Mouse (Mus musculus) myocyte (in vitro differentiated cells): ENCODE measurements at regions not wholly inside any gene's neighbourhood (a gene's known extent, or its start where the extent isn't known, plus 50 kb on each side); places are given as distances from the start of the nearest gene placed in this dataset.
"Not testable (repeated sequence)": the region's sequence is repeated elsewhere in the genome, so short reads cannot be mapped to it uniquely, and the experiment has no call there.

Experiments
- H3K27me3 ChIP-seq: one replicate; pipeline ENCODE4 v1.6.1; 2011; ENCODE audit not compliant: control insufficient read depth, insufficient read depth, insufficient read length
- H3K36me3 ChIP-seq: one replicate; pipeline ENCODE4 v1.6.1; 2011; ENCODE audit not compliant: control insufficient read depth, insufficient read depth
- H3K4me2 ChIP-seq: one replicate; pipeline ENCODE4 v1.6.1; 2011; ENCODE audit warnings: low read depth, control low read depth
- H3K4me3 ChIP-seq: one replicate; pipeline ENCODE4 v1.5.1; 2011; ENCODE audit warnings: mild to moderate bottlenecking, control low read depth, moderate library complexity
- H3K79me2 ChIP-seq: one replicate; pipeline ENCODE4 v1.6.1; 2011; ENCODE audit not compliant: control insufficient read depth, insufficient read depth
- H3ac ChIP-seq: one replicate; pipeline ENCODE4 v1.6.1; 2011; ENCODE audit not compliant: control insufficient read depth, insufficient read length
- CEBPB ChIP-seq: IDR thresholded peaks from 2 replicates; pipeline ENCODE4 v1.6.1; 2011; ENCODE audit warnings: mild to moderate bottlenecking, moderate library complexity; ENCODE audit not compliant: poor library complexity, insufficient read depth, severe bottlenecking
- E2F4 ChIP-seq: IDR thresholded peaks from one replicate; pipeline ENCODE4 v1.6.1; 2011; ENCODE audit warnings: mild to moderate bottlenecking, control low read depth, moderate library complexity; ENCODE audit not compliant: insufficient read depth
- MAX ChIP-seq: IDR thresholded peaks from one replicate; pipeline ENCODE4 v1.6.1; 2011; ENCODE audit warnings: low read depth, mild to moderate bottlenecking, control low read depth
- MYOD1 ChIP-seq, 3 experiments: IDR thresholded peaks; one replicate each; pipeline ENCODE4 v1.6.1; 2011; ENCODE audit warnings: control low read depth in 2 of 3, low read depth in 2 of 3, mild to moderate bottlenecking in 2 of 3, moderate library complexity in 1 of 3; ENCODE audit not compliant: insufficient read length in 2 of 3, control insufficient read depth in 1 of 3
- MYOG ChIP-seq, 3 experiments: IDR thresholded peaks; one replicate each; pipeline ENCODE4 v1.6.1; 2011; ENCODE audit warnings: control low read depth in 2 of 3, low read depth in 2 of 3, mild to moderate bottlenecking in 2 of 3; ENCODE audit not compliant: insufficient read length in 2 of 3, control insufficient read depth in 1 of 3, insufficient read depth in 1 of 3
- POLR2A ChIP-seq: IDR thresholded peaks from one replicate; pipeline ENCODE4 v1.6.1; 2011; ENCODE audit warnings: low read depth, mild to moderate bottlenecking, control low read depth, moderate library complexity; ENCODE audit not compliant: insufficient read length
- POLR2AphosphoS2 ChIP-seq: IDR thresholded peaks from one replicate; pipeline ENCODE4 v1.6.1; 2011; ENCODE audit warnings: low read depth, control low read depth; ENCODE audit not compliant: insufficient read length
- REST ChIP-seq: IDR thresholded peaks from one replicate; pipeline ENCODE4 v1.6.1; 2011; ENCODE audit warnings: mild to moderate bottlenecking, control low read depth, moderate library complexity; ENCODE audit not compliant: insufficient read depth, insufficient read length
- SRF ChIP-seq: IDR thresholded peaks from one replicate; pipeline ENCODE4 v1.6.1; 2011; ENCODE audit warnings: low read depth; ENCODE audit not compliant: control insufficient read depth, insufficient read length
- TCF12 ChIP-seq: IDR thresholded peaks from one replicate; pipeline ENCODE4 v1.6.1; 2011; ENCODE audit warnings: mild to moderate bottlenecking, control low read depth; ENCODE audit not compliant: poor library complexity, insufficient read depth, severe bottlenecking
- TCF3 ChIP-seq: IDR thresholded peaks from one replicate; pipeline ENCODE4 v1.6.1; 2011; ENCODE audit warnings: low read depth, control low read depth; ENCODE audit not compliant: insufficient read length
- USF1 ChIP-seq: IDR thresholded peaks from one replicate; pipeline ENCODE4 v1.6.1; 2011; ENCODE audit warnings: low read depth, mild to moderate bottlenecking, control low read depth, moderate library complexity

DNA sequence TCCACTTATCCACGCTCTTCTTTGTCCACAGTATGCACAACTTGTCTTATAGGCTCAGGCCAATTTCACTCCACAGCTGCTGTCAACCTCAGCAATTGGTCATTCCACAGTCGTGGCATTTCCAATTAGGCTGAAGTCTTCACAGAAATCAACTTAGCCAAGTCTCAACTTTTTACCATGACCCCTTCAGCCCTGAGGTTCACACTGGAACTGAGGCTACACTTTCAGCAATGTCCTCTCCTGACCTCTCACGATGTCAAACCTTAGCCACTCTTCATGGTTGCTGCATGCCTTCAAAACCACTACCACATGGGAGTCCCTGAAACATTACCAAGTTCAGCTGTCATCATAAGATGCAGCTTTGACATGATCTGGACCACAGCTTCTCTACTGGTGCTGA is 310.1 kb downstream of the Gxylt1 start:
- no peak overlapping the region for H3K4me3 ChIP-seq
- no peaks in the 10 kb centered on the region for H3K79me2 ChIP-seq
- no peaks in the 10 kb centered on the region for H3K27me3 ChIP-seq
- no peak for TF ChIP-seq MAX
- no peak for TF ChIP-seq TCF3
- no peak for TF ChIP-seq E2F4
- TF ChIP-seq MYOG (IDR thresholded peaks at IDR 0.05; ENCODE audit: control insufficient read depth in 1 of 3, insufficient read depth in 1 of 3, insufficient read length in 2 of 3, low read depth in 2 of 3): no peak
- TF ChIP-seq SRF: no peak
- no peak for TF ChIP-seq MYOD1 (IDR thresholded peaks at IDR 0.05; ENCODE audit: control insufficient read depth in 1 of 3, insufficient read length in 2 of 3, low read depth in 2 of 3)
- TF ChIP-seq USF1: no peak
- no peak for TF ChIP-seq POLR2A
- no peak for TF ChIP-seq TCF12
- TF ChIP-seq POLR2AphosphoS2: no peak
- TF ChIP-seq CEBPB: no peak
- TF ChIP-seq REST: no peak
- no peaks in the 10 kb centered on the region for H3K36me3 ChIP-seq
- H3ac ChIP-seq: no peak overlapping the region
- H3K4me2 ChIP-seq: no peak overlapping the region

DNA sequence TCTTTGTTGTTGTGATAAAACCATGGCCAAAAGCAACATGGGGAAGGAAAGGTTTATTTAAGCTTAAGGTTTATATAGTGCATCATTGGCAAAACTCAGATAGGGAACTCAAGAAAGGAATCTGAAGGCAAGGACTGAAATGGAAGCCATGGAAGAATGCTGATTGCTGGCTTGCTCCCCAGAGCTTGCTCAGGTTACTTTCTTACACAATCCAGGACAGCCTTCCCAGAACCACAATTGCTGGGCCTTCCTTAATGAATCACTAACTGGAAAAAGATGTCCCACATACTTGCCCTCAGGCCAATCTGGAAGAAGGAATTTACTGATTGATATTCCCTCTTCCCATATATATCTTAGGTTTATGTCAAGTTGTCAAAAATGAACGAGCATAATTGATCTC is 310.8 kb downstream of the Gxylt1 start:
- Histone ChIP-seq H3K4me3 (no peak overlapping the region), H3ac (no peak overlapping the region), H3K36me3 (no peaks in the 10 kb centered on the region), H3K79me2 (no peaks in the 10 kb centered on the region), H3K27me3 (no peaks in the 10 kb centered on the region), H3K4me2 (no peak overlapping the region)
- TF ChIP-seq POLR2AphosphoS2 (no peak), MYOG (IDR thresholded peaks at IDR 0.05; ENCODE audit: control insufficient read depth in 1 of 3, insufficient read depth in 1 of 3, insufficient read length in 2 of 3, low read depth in 2 of 3) (no peak), TCF3 (no peak), MAX (no peak), SRF (no peak), USF1 (no peak), MYOD1 (IDR thresholded peaks at IDR 0.05; ENCODE audit: control insufficient read depth in 1 of 3, insufficient read length in 2 of 3, low read depth in 2 of 3) (no peak), E2F4 (no peak), POLR2A (no peak), TCF12 (no peak), CEBPB (no peak), REST (no peak)

DNA sequence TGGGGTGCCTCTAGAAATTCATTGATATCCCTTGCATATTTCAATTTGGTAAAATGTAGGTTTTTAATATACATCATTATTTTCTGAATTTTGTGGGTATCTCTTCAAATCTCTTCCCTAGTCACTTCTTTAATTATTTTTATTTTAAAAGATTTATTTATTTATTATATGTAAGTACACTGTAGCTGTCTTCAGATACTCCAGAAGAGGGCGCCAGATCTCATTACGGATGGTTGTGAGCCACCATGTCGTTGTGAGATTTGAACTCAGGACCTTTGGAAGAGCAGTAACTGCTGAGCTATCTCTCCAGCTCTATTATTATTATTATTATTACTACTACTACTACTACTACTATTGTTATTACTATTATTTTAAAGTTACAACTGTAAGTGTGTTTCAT is 324.1 kb downstream of the Gxylt1 start:
- H3ac ChIP-seq, H3K79me2 ChIP-seq, H3K4me3 ChIP-seq, H3K27me3 ChIP-seq, H3K4me2 ChIP-seq, H3K36me3 ChIP-seq: not testable (repeated sequence)

DNA sequence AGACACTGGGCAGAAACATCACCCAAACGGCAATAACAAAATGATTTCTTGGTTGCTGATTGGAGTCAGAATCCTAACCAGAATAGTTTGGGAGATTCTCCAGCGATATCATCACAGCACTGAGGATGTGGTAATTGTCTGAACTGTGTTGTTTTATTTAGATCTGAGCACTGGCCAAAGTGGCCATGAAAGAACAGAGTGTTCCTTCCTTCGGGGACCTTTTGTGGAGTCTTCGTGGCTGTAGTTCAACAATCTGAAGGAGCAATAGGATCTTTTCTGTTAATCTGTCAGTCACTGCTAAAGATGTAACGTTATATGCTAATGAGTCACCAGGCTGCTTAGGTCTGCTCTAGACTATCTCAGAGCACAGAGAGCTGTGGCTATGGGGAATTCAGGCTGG is 328.8 kb downstream of the Gxylt1 start:
- H3K4me2 ChIP-seq: no peak overlapping the region
- H3ac ChIP-seq: no peak overlapping the region
- TF ChIP-seq TCF12 (no peak), POLR2AphosphoS2 (no peak), MAX (no peak), POLR2A (no peak), TCF3 (no peak), E2F4 (no peak), CEBPB (no peak), SRF (no peak), REST (no peak), USF1 (no peak), MYOG (IDR thresholded peaks at IDR 0.05; ENCODE audit: control insufficient read depth in 1 of 3, insufficient read depth in 1 of 3, insufficient read length in 2 of 3, low read depth in 2 of 3) (no peak), MYOD1 (IDR thresholded peaks at IDR 0.05; ENCODE audit: control insufficient read depth in 1 of 3, insufficient read length in 2 of 3, low read depth in 2 of 3) (no peak)
- H3K79me2 ChIP-seq: no peaks in the 10 kb centered on the region
- H3K36me3 ChIP-seq: no peaks in the 10 kb centered on the region
- H3K27me3 ChIP-seq: no peaks in the 10 kb centered on the region
- H3K4me3 ChIP-seq: no peak overlapping the region

DNA sequence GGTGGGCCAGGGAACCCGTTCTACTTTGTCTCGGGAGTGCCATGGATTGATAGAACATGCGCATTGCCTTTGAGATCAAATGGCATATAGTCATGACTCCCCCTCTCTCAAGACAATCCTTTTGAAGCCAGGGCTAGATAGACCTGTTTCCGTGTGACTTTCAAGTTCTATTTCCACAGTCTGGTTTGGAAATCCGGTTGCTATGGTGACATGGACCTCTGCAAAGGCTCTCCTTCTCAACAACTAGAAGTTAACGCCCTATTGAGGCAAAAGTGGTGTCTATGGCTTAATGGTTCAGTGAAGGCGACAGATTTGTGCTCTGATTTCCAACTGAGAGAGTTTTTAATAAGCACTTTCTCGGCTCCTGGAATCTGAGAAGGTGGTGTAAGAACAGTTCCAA is 371.2 kb downstream of the Gxylt1 start:
- Histone ChIP-seq H3K79me2 (no peaks in the 10 kb centered on the region), H3K27me3 (no peaks in the 10 kb centered on the region), H3K4me3 (no peak overlapping the region), H3ac (no peak overlapping the region), H3K4me2 (no peak overlapping the region), H3K36me3 (no peaks in the 10 kb centered on the region)
- TF ChIP-seq POLR2AphosphoS2 (no peak), MYOD1 (IDR thresholded peaks at IDR 0.05; ENCODE audit: control insufficient read depth in 1 of 3, insufficient read length in 2 of 3, low read depth in 2 of 3) (no peak), REST (no peak)
